Mouse (Mus musculus) olfactory bulb, adult 2 months (tissue): Measurements from ENCODE around the gene Gm13691.

Experiments
- CTCF ChIP-seq: fragments of 200-500 bp; IDR thresholded peaks from 2 replicates; pipeline ENCODE4 v1.5.1; 2012; ENCODE audit warnings: low read depth, mild to moderate bottlenecking, low read length, moderate library complexity; ENCODE audit not compliant: insufficient read depth
- POLR2A ChIP-seq: fragments of 200-500 bp; IDR thresholded peaks from 2 replicates; pipeline ENCODE4 v1.6.1; 2012; ENCODE audit warnings: mild to moderate bottlenecking, low read depth, low read length, moderate library complexity; ENCODE audit not compliant: insufficient read depth

GRCm38 (mm10) chr2:84021930-84022329, 31.6 kb downstream of the Gm13691 start:
- TF ChIP-seq POLR2A (no peak), CTCF (no peak)
